Mouse (Mus musculus): ENCODE results near the gene Gtf2f2. TPM values are rescaled to one million over a fixed set of nuclear protein-coding genes. Genes with fewer than 3 reads are reported as not detected.

Gtf2f2 gene
- total RNA-seq (2012; rRNA removed) = 23.2 and 25.5 TPM in 2 replicates

DNA sequence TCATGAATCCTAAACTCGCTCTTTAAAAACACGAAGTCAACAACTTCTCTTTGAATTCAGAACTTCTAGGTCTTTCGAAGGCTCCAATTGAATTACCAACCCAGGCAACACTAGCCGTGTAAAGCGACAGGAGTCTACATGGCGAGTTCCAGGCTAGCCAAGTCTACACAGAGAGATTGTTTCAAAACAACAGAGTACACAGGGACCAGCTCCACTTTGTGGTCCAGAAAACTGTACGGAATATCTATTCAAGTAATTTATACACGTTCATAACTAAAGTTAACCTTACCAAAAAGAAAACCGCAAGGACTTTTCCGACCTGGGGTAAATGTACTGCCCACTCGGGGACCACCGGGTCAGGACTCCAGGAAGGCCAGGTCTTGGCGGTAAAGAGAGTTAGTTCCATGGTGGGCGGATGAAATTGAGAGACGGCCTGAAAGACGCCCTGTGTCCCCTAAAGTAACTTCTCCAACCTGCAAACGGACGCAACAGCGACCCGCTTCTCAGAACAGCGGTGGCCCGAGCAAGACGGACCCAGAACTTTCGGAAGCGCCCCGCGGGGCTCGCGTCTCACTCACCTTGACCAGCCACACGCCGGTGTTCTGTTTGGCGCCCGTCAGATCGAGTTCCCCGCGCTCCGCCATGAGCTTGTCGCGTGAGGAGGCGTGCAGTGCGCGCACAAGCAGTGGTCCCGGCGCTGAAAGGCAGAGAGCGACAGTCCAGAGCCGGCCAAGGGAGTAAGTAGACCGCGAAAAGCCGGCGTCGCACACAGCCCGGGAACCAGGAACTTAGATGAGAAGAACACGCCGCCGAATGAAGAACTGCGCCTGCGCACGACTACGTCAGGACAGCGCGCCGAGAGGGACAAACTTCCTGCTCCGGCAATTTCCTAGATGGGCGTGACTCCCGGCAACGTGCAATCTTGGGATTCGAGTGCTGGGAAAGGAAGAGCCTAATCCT lies at the start of gene Gtf2f2:
Gene Gtf2f2, minus strand, starts transcription at position 764 of the 960 bp plus-strand sequence.
- no peaks in the 10 kb centered on the region for H3K9me3 ChIP-seq (ENCODE audit: control insufficient read depth, insufficient read depth, low read depth, low read length)
- H3K4me1 ChIP-seq (ENCODE audit: control insufficient read depth in 2 of 2, insufficient read depth in 2 of 2, low read length in 2 of 2, poor library complexity in 1 of 2) = peaks cover 0 to 3% of the 10 kb centered on the region in 2 experiments; a peak in 2 of 4 replicates
- no peaks in the 10 kb centered on the region for H3K36me3 ChIP-seq (ENCODE audit: control insufficient read depth, insufficient read depth, low read length, poor library complexity, severe bottlenecking)
- TF ChIP-seq ZC3H11A (IDR thresholded peaks at IDR 0.05; ENCODE audit: borderline replicate concordance, low read depth, low read length) (no peak), MAFK (IDR thresholded peaks at IDR 0.05; ENCODE audit: insufficient read depth, low read depth, low read length) (no peak), HCFC1 (IDR thresholded peaks at IDR 0.05; ENCODE audit: borderline replicate concordance, insufficient read depth, low read length) (peak; percentile 74; the same call in 1 of the 2 replicates), ZNF384 (IDR thresholded peaks at IDR 0.05; ENCODE audit: low read depth, low read length) (no peak), CHD2 (IDR thresholded peaks at IDR 0.05; ENCODE audit: low read depth, low read length) (no peak)
- in situ Hi-C loops (cut with MboI; ENCODE audit: low sequenced_read_pairs in 2 of 2, unreplicated experiment in 2 of 2) = no loop called here
- peak; percentile 95 for DNase-seq (ENCODE audit: low read depth, low spot score)
- H3K9ac ChIP-seq (ENCODE audit: insufficient read depth, low read depth, low read length, poor library complexity, severe bottlenecking) = peak within 1 kb of the TSS; percentile 95
- peak within 1 kb of the TSS; percentile 78 to 95 for H3K4me3 ChIP-seq (ENCODE audit: insufficient read depth in 1 of 2, low read depth in 1 of 2, low read length in 2 of 2, poor library complexity in 1 of 2, severe bottlenecking in 1 of 2)
- no peak within 1 kb of the TSS for H3K27ac ChIP-seq (ENCODE audit: insufficient read depth, low read depth, low read length, poor library complexity, severe bottlenecking)

DNA sequence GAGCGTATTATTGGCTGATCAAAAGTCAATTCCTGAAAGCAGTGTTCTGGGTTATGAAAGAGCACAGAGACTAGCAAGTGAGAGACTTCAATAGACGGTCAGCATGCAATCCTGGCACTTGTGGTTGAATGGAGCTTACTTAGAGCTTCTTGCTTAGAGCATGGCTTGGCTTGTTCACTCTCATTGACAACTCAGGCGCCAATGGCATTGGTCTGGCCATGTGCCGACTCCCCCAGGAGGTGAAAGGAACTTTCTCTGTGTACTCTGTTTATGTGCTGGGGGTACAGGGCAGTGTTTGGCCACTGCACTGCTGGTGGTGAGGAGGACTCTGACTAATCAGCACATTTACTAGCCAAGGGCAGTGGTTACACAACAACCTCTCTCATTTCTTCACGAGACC lies 48.8 kb upstream of the Gtf2f2 start:
- no peak for DNase-seq (ENCODE audit: low read depth, low spot score)
- no peak overlapping the region for H3K27ac ChIP-seq (ENCODE audit: insufficient read depth, low read depth, low read length, poor library complexity, severe bottlenecking)
- no peak for TF ChIP-seq ZNF384 (IDR thresholded peaks at IDR 0.05; ENCODE audit: low read depth, low read length)
- no peak overlapping the region for H3K4me3 ChIP-seq (ENCODE audit: insufficient read depth in 1 of 2, low read depth in 1 of 2, low read length in 2 of 2, poor library complexity in 1 of 2, severe bottlenecking in 1 of 2)
- no peaks in the 10 kb centered on the region for H3K36me3 ChIP-seq (ENCODE audit: control insufficient read depth, insufficient read depth, low read length, poor library complexity, severe bottlenecking)
- no peaks in the 10 kb centered on the region for H3K4me1 ChIP-seq (ENCODE audit: control insufficient read depth in 2 of 2, insufficient read depth in 2 of 2, low read length in 2 of 2, poor library complexity in 1 of 2)
- in situ Hi-C loops (cut with MboI; ENCODE audit: low sequenced_read_pairs in 2 of 2, unreplicated experiment in 2 of 2) = no loop called here
- no peak overlapping the region for H3K9ac ChIP-seq (ENCODE audit: insufficient read depth, low read depth, low read length, poor library complexity, severe bottlenecking)
- H3K9me3 ChIP-seq (ENCODE audit: control insufficient read depth, insufficient read depth, low read depth, low read length) = no peaks in the 10 kb centered on the region

DNA sequence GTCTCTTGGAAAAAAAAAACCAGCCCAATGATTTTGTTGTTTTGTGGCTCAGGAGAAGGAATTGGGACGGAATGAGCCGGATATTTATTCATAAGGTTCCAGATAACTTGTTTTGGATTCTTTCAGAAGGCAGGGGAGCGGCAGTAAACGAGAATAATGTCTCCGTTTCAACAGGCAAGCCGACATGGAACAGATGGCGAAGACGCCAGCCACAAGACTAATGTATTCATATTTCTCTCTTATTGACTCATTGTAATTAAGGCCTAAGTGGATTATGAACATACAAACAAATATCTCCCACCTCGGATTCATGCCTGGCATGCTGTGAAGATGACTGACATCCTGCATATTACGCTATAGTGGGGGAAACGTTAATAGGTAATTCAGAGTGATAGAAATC lies 43.1 kb upstream of the Gtf2f2 start:
- DNase-seq (ENCODE audit: low read depth, low spot score) = no peak
- H3K27ac ChIP-seq (ENCODE audit: insufficient read depth, low read depth, low read length, poor library complexity, severe bottlenecking) = no peak overlapping the region
- H3K4me3 ChIP-seq (ENCODE audit: insufficient read depth in 1 of 2, low read depth in 1 of 2, low read length in 2 of 2, poor library complexity in 1 of 2, severe bottlenecking in 1 of 2) = no peak overlapping the region
- in situ Hi-C loops (cut with MboI; ENCODE audit: low sequenced_read_pairs in 2 of 2, unreplicated experiment in 2 of 2) = no loop called here
- H3K4me1 ChIP-seq (ENCODE audit: control insufficient read depth in 2 of 2, insufficient read depth in 2 of 2, low read length in 2 of 2, poor library complexity in 1 of 2) = no peaks in the 10 kb centered on the region
- no peaks in the 10 kb centered on the region for H3K36me3 ChIP-seq (ENCODE audit: control insufficient read depth, insufficient read depth, low read length, poor library complexity, severe bottlenecking)
- H3K9me3 ChIP-seq (ENCODE audit: control insufficient read depth, insufficient read depth, low read depth, low read length) = no peaks in the 10 kb centered on the region
- H3K9ac ChIP-seq (ENCODE audit: insufficient read depth, low read depth, low read length, poor library complexity, severe bottlenecking) = no peak overlapping the region
- no peak for TF ChIP-seq CHD2 (IDR thresholded peaks at IDR 0.05; ENCODE audit: low read depth, low read length)

DNA sequence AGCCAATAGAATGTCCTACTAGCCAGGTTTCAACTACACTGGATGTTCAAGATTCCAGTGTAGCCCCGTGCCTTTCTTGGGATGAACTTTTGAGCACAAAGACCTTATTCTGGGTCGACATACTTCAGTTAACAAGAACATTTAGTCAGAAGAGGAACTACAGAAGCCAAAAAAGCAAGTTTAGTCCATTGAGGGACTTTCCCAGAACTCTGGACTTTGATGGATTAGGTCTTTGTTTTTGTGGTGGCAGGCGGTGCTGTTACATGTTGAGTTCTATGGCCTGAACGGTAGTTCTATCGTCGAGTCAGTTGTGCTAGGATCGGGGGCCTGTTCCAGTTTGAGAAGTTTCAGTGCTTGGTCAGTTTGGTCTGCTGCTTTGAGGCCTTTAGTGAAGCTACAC lies 41.3 kb upstream of the Gtf2f2 start:
- H3K4me1 ChIP-seq (ENCODE audit: control insufficient read depth in 2 of 2, insufficient read depth in 2 of 2, low read length in 2 of 2, poor library complexity in 1 of 2) = no peaks in the 10 kb centered on the region
- no peak for TF ChIP-seq CHD2 (IDR thresholded peaks at IDR 0.05; ENCODE audit: low read depth, low read length)
- TF ChIP-seq MAFK (IDR thresholded peaks at IDR 0.05; ENCODE audit: insufficient read depth, low read depth, low read length) = no peak
- TF ChIP-seq ZC3H11A (IDR thresholded peaks at IDR 0.05; ENCODE audit: borderline replicate concordance, low read depth, low read length) = no peak
- no peak for TF ChIP-seq ZNF384 (IDR thresholded peaks at IDR 0.05; ENCODE audit: low read depth, low read length)
- TF ChIP-seq HCFC1 (IDR thresholded peaks at IDR 0.05; ENCODE audit: borderline replicate concordance, insufficient read depth, low read length) = no peak

DNA sequence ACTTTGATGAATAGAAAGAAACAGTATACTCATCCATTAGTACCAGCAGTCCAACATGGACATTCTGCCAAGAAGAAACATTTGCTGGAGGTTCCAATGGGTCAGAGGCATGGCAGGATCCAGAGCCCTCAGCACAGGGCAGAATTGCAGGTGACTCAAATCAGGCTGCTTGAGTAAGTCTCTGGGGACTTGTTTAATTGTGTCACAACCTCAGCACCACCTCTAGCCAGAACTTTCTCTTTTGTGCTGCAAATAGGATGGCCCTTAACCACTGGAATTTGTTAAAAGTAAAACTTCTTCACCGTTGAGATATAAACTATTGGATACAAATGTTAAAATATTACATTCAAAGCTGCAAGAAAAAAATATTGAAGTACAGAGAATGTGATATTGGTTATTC lies 35.1 kb upstream of the Gtf2f2 start:
- no peak for DNase-seq (ENCODE audit: low read depth, low spot score)
- in situ Hi-C loops (cut with MboI; ENCODE audit: low sequenced_read_pairs in 2 of 2, unreplicated experiment in 2 of 2) = no loop called here
- Histone ChIP-seq H3K4me3 (ENCODE audit: insufficient read depth in 1 of 2, low read depth in 1 of 2, low read length in 2 of 2, poor library complexity in 1 of 2, severe bottlenecking in 1 of 2) (no peak overlapping the region), H3K4me1 (ENCODE audit: control insufficient read depth in 2 of 2, insufficient read depth in 2 of 2, low read length in 2 of 2, poor library complexity in 1 of 2) (no peaks in the 10 kb centered on the region), H3K9ac (ENCODE audit: insufficient read depth, low read depth, low read length, poor library complexity, severe bottlenecking) (no peak overlapping the region), H3K36me3 (ENCODE audit: control insufficient read depth, insufficient read depth, low read length, poor library complexity, severe bottlenecking) (no peaks in the 10 kb centered on the region), H3K9me3 (ENCODE audit: control insufficient read depth, insufficient read depth, low read depth, low read length) (no peaks in the 10 kb centered on the region), H3K27ac (ENCODE audit: insufficient read depth, low read depth, low read length, poor library complexity, severe bottlenecking) (no peak overlapping the region)
- no peak for TF ChIP-seq MAFK (IDR thresholded peaks at IDR 0.05; ENCODE audit: insufficient read depth, low read depth, low read length)

More for the DNA sequence above, 41.3 kb upstream of the Gtf2f2 start:
- no peak overlapping the region for H3K9ac ChIP-seq (ENCODE audit: insufficient read depth, low read depth, low read length, poor library complexity, severe bottlenecking)
- no peak for DNase-seq (ENCODE audit: low read depth, low spot score)
- no peak overlapping the region for H3K4me3 ChIP-seq (ENCODE audit: insufficient read depth in 1 of 2, low read depth in 1 of 2, low read length in 2 of 2, poor library complexity in 1 of 2, severe bottlenecking in 1 of 2)
- in situ Hi-C loops (cut with MboI; ENCODE audit: low sequenced_read_pairs in 2 of 2, unreplicated experiment in 2 of 2) = no loop called here
- no peaks in the 10 kb centered on the region for H3K36me3 ChIP-seq (ENCODE audit: control insufficient read depth, insufficient read depth, low read length, poor library complexity, severe bottlenecking)
- H3K9me3 ChIP-seq (ENCODE audit: control insufficient read depth, insufficient read depth, low read depth, low read length) = no peaks in the 10 kb centered on the region
- H3K27ac ChIP-seq (ENCODE audit: insufficient read depth, low read depth, low read length, poor library complexity, severe bottlenecking) = no peak overlapping the region
